ENCODE assay signal across 30 mouse cellular contexts in the genomic region with DNA sequence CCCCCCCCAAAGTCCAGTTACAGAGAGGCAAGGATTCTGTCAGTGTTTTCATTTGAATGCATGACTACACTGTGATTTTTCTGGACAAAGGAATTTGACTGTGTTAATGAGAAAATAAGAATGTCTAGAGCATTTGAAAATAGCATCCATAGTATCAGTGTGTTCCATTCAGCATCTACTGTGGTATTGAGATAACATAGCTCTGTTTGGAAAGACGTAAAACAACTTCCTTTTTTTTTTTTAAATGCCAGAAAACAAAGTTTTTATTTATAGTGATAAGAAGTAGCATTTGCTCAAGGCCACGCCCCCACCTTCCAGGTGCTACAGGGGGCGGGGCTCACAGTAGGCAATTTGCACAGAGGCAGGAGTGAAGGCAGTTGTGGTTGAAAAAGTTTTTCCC. TPM values are rescaled to one million over a fixed set of nuclear protein-coding genes. Genes with fewer than 3 reads are reported as not detected.
DNase-seq lines count a peak whose midpoint lies in the region; ATAC-seq and TF ChIP-seq lines count a peak whose summit lies in the region.
"Had no signal": no experiment of that assay in that cellular context is flagged by ENCODE, and none has a peak within 500 bp of the region (broad histone marks: within the 10 kb centered on the region; RNA-seq: fewer than 3 reads in every experiment).

No protein-coding gene starts in this region.

- no peaks in the 10 kb centered on the region for H3K27me3 ChIP-seq in heart, embryonic 11.5 days (ENCODE audit: control insufficient read depth, insufficient read depth, low read length)
- H3K27me3 ChIP-seq in MEL (ENCODE audit: control insufficient read depth in 1 of 2, insufficient read depth in 2 of 2, low read length in 2 of 2) = no peaks in the 10 kb centered on the region
- no peaks in the 10 kb centered on the region for H3K27me3 ChIP-seq in stomach, postnatal 0 days (ENCODE audit: control insufficient read depth, insufficient read depth, low read length)
- no peaks in the 10 kb centered on the region for H3K27me3 ChIP-seq in kidney, embryonic 16.5 days (ENCODE audit: insufficient read depth, low read length)
- no peaks in the 10 kb centered on the region for H3K27me3 ChIP-seq in midbrain, embryonic 16.5 days (ENCODE audit: control insufficient read depth, insufficient read depth, low read depth, low read length)
- H3K27me3 ChIP-seq: embryonic facial prominence, embryonic 13.5 days; embryonic facial prominence, embryonic 15.5 days; forebrain, embryonic 12.5 days; Patski had no signal

- TF ChIP-seq CTCF in MEL (IDR thresholded peaks at IDR 0.05 in 2 of 3, conservative IDR thresholded peaks at IDR 0.05 in 1 of 3; ENCODE audit: control insufficient read depth in 1 of 3, insufficient read depth in 1 of 3, low read depth in 2 of 3, low read length in 3 of 3, poor library complexity in 1 of 3, severe bottlenecking in 1 of 3) = no peak
- TF ChIP-seq CTCF in stomach, postnatal 0 days (IDR thresholded peaks at IDR 0.05; ENCODE audit: low read depth) = no peak

- no peaks in the 10 kb centered on the region for H3K9me3 ChIP-seq in heart, embryonic 11.5 days (replicated peaks; ENCODE audit: control insufficient read depth, low read length)
- H3K9me3 ChIP-seq in MEL (replicated peaks; ENCODE audit: insufficient read depth, low read length) = no peaks in the 10 kb centered on the region
- no peaks in the 10 kb centered on the region for H3K9me3 ChIP-seq in stomach, postnatal 0 days (ENCODE audit: control insufficient read depth, low read length)
- H3K9me3 ChIP-seq in kidney, embryonic 16.5 days (ENCODE audit: low read length) = no peaks in the 10 kb centered on the region
- no peaks in the 10 kb centered on the region for H3K9me3 ChIP-seq in midbrain, embryonic 16.5 days (replicated peaks; ENCODE audit: control insufficient read depth, low read length, poor library complexity, severe bottlenecking)
- H3K9me3 ChIP-seq: embryonic facial prominence, embryonic 13.5 days; embryonic facial prominence, embryonic 15.5 days; forebrain, embryonic 10.5 days; forebrain, embryonic 12.5 days; G1E had no signal

- no peak overlapping the region for H3K9ac ChIP-seq in heart, embryonic 11.5 days (ENCODE audit: low read depth, low read length)
- H3K9ac ChIP-seq in MEL (ENCODE audit: control insufficient read depth, low read depth, low read length, poor library complexity, severe bottlenecking) = no peak overlapping the region
- no peak overlapping the region for H3K9ac ChIP-seq in stomach, postnatal 0 days (ENCODE audit: low read length)
- H3K9ac ChIP-seq in kidney, embryonic 16.5 days (replicated peaks; ENCODE audit: low read length) = no peak overlapping the region
- no peak overlapping the region for H3K9ac ChIP-seq in midbrain, embryonic 16.5 days (ENCODE audit: low read depth, low read length)
- H3K9ac ChIP-seq: embryonic facial prominence, embryonic 13.5 days; embryonic facial prominence, embryonic 15.5 days; forebrain, embryonic 12.5 days had no signal

- no peak for TF ChIP-seq POLR2A in MEL (IDR thresholded peaks at IDR 0.05; ENCODE audit: control insufficient read depth in 1 of 2, insufficient read depth in 1 of 2, low read depth in 1 of 2, low read length in 2 of 2, poor library complexity in 1 of 2)

- peak; percentile 76 to 86 for TF ChIP-seq EP300 in MEL (IDR thresholded peaks at IDR 0.05; ENCODE audit: low read depth in 1 of 2, low read length in 2 of 2)
- no peak for TF ChIP-seq EP300 in stomach, postnatal 0 days (optimal IDR thresholded peaks at IDR 0.05)

- peak; percentile 27 for DNase-seq in heart, adult 11 months
- DNase-seq in MEL (ENCODE audit: low read depth, low spot score) = peak; percentile 61
- peak; percentile 39 for DNase-seq in ZHBTc4 (ENCODE audit: low read depth, low spot score)
- DNase-seq in stomach, postnatal 0 days (ENCODE audit: low spot score) = peak; percentile 18
- no peak for DNase-seq in left cerebral cortex, postnatal 10 days (ENCODE audit: extremely low spot score in 1 of 2, low spot score in 2 of 2)
- DNase-seq: adrenal gland, adult 2 months; adrenal gland, postnatal 10 days; adrenal gland, postnatal 25 days; cerebellum, adult 11 months; cerebellum, adult 18-20 months; cerebellum, adult 8-10 months; cerebellum, adult 9-11 months; cerebellum, postnatal 14 days; cerebellum, postnatal 36 days; embryo, embryonic 11 days had no signal

- ATAC-seq in heart, embryonic 11.5 days (replicated peaks; ENCODE audit: insufficient number of reproducible peaks, low FRiP score, low TSS enrichment) = no peak
- ATAC-seq in stomach, postnatal 0 days (ENCODE audit: low FRiP score, low TSS enrichment) = no peak
- ATAC-seq in kidney, embryonic 16.5 days (ENCODE audit: low FRiP score, low TSS enrichment) = no peak
- no peak for ATAC-seq in midbrain, embryonic 16.5 days
- ATAC-seq: forebrain, embryonic 14.5 days; forebrain, embryonic 16.5 days; Patski had no signal

- WGBS in heart, embryonic 11.5 days (ENCODE audit: insufficient replicate concordance) = 77% methylated on average over 3 of the region's 3 CpGs
- WGBS in stomach, postnatal 0 days = 64% methylated on average over 3 of the region's 3 CpGs
- 78% methylated on average over 3 of the region's 3 CpGs for WGBS in kidney, embryonic 16.5 days
- WGBS in midbrain, embryonic 16.5 days = 96% methylated on average over 3 of the region's 3 CpGs

- H3K79me2 ChIP-seq in MEL (ENCODE audit: control insufficient read depth, insufficient read depth, low read length, poor library complexity) = peaks cover 28% of the 10 kb centered on the region

- H3K36me3 ChIP-seq in heart, embryonic 11.5 days (ENCODE audit: control insufficient read depth, insufficient read depth, low read length) = peaks cover 15% of the 10 kb centered on the region
- peaks cover 26 to 44% of the 10 kb centered on the region in 2 experiments for H3K36me3 ChIP-seq in MEL (ENCODE audit: control insufficient read depth in 1 of 2, insufficient read depth in 2 of 2, low read length in 2 of 2)
- H3K36me3 ChIP-seq in stomach, postnatal 0 days (ENCODE audit: control insufficient read depth, insufficient read depth, low read length) = 0 out of 2 replicates have a peak, but pooled peaks cover 7% of the 10 kb centered on the region
- H3K36me3 ChIP-seq in kidney, embryonic 16.5 days (ENCODE audit: insufficient read depth, low read length) = peaks cover 26% of the 10 kb centered on the region
- peaks cover 23% of the 10 kb centered on the region for H3K36me3 ChIP-seq in midbrain, embryonic 16.5 days (ENCODE audit: control insufficient read depth, insufficient read depth, low read length)

- H3K4me2 ChIP-seq in heart, embryonic 11.5 days = no peak overlapping the region
- no peak overlapping the region for H3K4me2 ChIP-seq in stomach, postnatal 0 days (replicated peaks; ENCODE audit: low read depth)
- H3K4me2 ChIP-seq in kidney, embryonic 16.5 days (replicated peaks; ENCODE audit: low read depth, low read length) = no peak overlapping the region
- H3K4me2 ChIP-seq in midbrain, embryonic 16.5 days (ENCODE audit: low read length) = no peak overlapping the region
- H3K4me2 ChIP-seq: embryonic facial prominence, embryonic 13.5 days; embryonic facial prominence, embryonic 15.5 days; forebrain, embryonic 12.5 days had no signal

- H3K27ac ChIP-seq in heart, embryonic 11.5 days (ENCODE audit: low read depth, low read length) = no peak overlapping the region
- H3K27ac ChIP-seq in MEL (ENCODE audit: control insufficient read depth, low read depth, low read length) = no peak overlapping the region
- H3K27ac ChIP-seq in stomach, postnatal 0 days (replicated peaks) = no peak overlapping the region
- H3K27ac ChIP-seq in kidney, embryonic 16.5 days (ENCODE audit: low read length) = no peak overlapping the region
- no peak overlapping the region for H3K27ac ChIP-seq in midbrain, embryonic 16.5 days (ENCODE audit: low read length)
- H3K27ac ChIP-seq: embryonic facial prominence, embryonic 13.5 days; embryonic facial prominence, embryonic 15.5 days; forebrain, embryonic 10.5 days; forebrain, embryonic 12.5 days had no signal

- intact Hi-C loops in left cerebral cortex, postnatal 10 days (cut with DNase I) = no loop called here

- no peaks in the 10 kb centered on the region for H3K4me1 ChIP-seq in heart, embryonic 11.5 days (ENCODE audit: control insufficient read depth, insufficient read depth, low read length)
- peaks cover 14 to 19% of the 10 kb centered on the region in 2 experiments for H3K4me1 ChIP-seq in MEL (ENCODE audit: control insufficient read depth in 1 of 2, insufficient read depth in 2 of 2, low read length in 2 of 2)
- no peaks in the 10 kb centered on the region for H3K4me1 ChIP-seq in stomach, postnatal 0 days (replicated peaks; ENCODE audit: control insufficient read depth, insufficient read depth)
- H3K4me1 ChIP-seq in kidney, embryonic 16.5 days (ENCODE audit: insufficient read depth, low read length) = no peaks in the 10 kb centered on the region
- no peaks in the 10 kb centered on the region for H3K4me1 ChIP-seq in midbrain, embryonic 16.5 days (ENCODE audit: control insufficient read depth, insufficient read depth, low read length)
- H3K4me1 ChIP-seq: embryonic facial prominence, embryonic 13.5 days; embryonic facial prominence, embryonic 15.5 days; forebrain, embryonic 10.5 days; forebrain, embryonic 12.5 days had no signal

- H3K4me3 ChIP-seq in heart, embryonic 11.5 days (ENCODE audit: low read depth, low read length) = no peak overlapping the region
- no peak overlapping the region for H3K4me3 ChIP-seq in MEL (ENCODE audit: control insufficient read depth in 1 of 2, insufficient read depth in 1 of 2, low read depth in 2 of 2, low read length in 2 of 2)
- H3K4me3 ChIP-seq in stomach, postnatal 0 days (ENCODE audit: low read depth, low read length) = no peak overlapping the region
- no peak overlapping the region for H3K4me3 ChIP-seq in kidney, embryonic 16.5 days (ENCODE audit: low read length)
- H3K4me3 ChIP-seq in midbrain, embryonic 16.5 days (ENCODE audit: low read depth, low read length) = no peak overlapping the region
- H3K4me3 ChIP-seq: embryonic facial prominence, embryonic 13.5 days; embryonic facial prominence, embryonic 15.5 days; erythroblast, embryonic 14.5 days; forebrain, embryonic 10.5 days; forebrain, embryonic 12.5 days had no signal

- TF ChIP-seq RAD21 in MEL (IDR thresholded peaks at IDR 0.05; ENCODE audit: low read depth, low read length) = no peak

RNA-seq across cellular contexts. Expression of a gene that starts 18.4 kb away (rescaled TPM):
- 9.2 and 9.8 TPM in 2 replicates for polyA plus RNA-seq in heart, embryonic 11.5 days (2014; fragmentation: Nextera tagmentation; extraction: Ambion mirVana)
- total RNA-seq in MEL (2012; rRNA removed) = 40.9 and 50.5 TPM in 2 replicates
- 100 to 1,000 TPM in 1 of 2 experiments, not detected in 1; 203 TPM for polyA plus RNA-seq in MEL (2012; ENCODE audit: insufficient read depth in 1 of 2, insufficient read length in 2 of 2, low read depth in 1 of 2, low replicate concordance in 2 of 2, missing spikeins in 1 of 2)
- polyA plus RNA-seq in stomach, postnatal 0 days (2015; fragmentation: Nextera tagmentation; extraction: Ambion mirVana) = 5.7 and 6.4 TPM in 2 replicates
- total RNA-seq in left cerebral cortex, postnatal 10 days (2021) = 100 to 1,000 TPM in 1 of 2 experiments, 10 to 100 TPM in 1; 93.7 to 103 TPM
- polyA plus RNA-seq in kidney, embryonic 16.5 days (2015; fragmentation: Nextera tagmentation; extraction: Ambion mirVana) = 9.1 and 9.9 TPM in 2 replicates
- 18.5 and 20.5 TPM in 2 replicates for polyA plus RNA-seq in midbrain, embryonic 16.5 days (2015; fragmentation: Nextera tagmentation; extraction: Ambion mirVana)

RNA-seq across cellular contexts. Expression of a gene that starts 18.6 kb away (rescaled TPM):
- 93.8 and 105 TPM in 2 replicates for polyA plus RNA-seq in heart, embryonic 11.5 days (2014; fragmentation: Nextera tagmentation; extraction: Ambion mirVana)
- total RNA-seq in MEL (2012; rRNA removed) = 77.2 and 78.7 TPM in 2 replicates
- 10 to 100 TPM in 1 of 2 experiments, not detected in 1; 84.6 TPM for polyA plus RNA-seq in MEL (2012; ENCODE audit: insufficient read depth in 1 of 2, insufficient read length in 2 of 2, low read depth in 1 of 2, low replicate concordance in 2 of 2, missing spikeins in 1 of 2)
- polyA plus RNA-seq in stomach, postnatal 0 days (2015; fragmentation: Nextera tagmentation; extraction: Ambion mirVana) = 74.9 and 77.1 TPM in 2 replicates
- total RNA-seq in left cerebral cortex, postnatal 10 days (2021) = 10 to 100 TPM; 39.0 to 40.4 TPM
- polyA plus RNA-seq in kidney, embryonic 16.5 days (2015; fragmentation: Nextera tagmentation; extraction: Ambion mirVana) = 99.2 and 99.9 TPM in 2 replicates
- polyA plus RNA-seq in midbrain, embryonic 16.5 days (2015; fragmentation: Nextera tagmentation; extraction: Ambion mirVana) = 64.6 and 65.8 TPM in 2 replicates

RNA-seq across cellular contexts. Expression of a gene that starts 58.9 kb away (rescaled TPM):
- polyA plus RNA-seq in heart, embryonic 11.5 days (2014; fragmentation: Nextera tagmentation; extraction: Ambion mirVana) = not detected in 2 replicates
- total RNA-seq in MEL (2012; rRNA removed) = 1.3 and 2.9 TPM in 2 replicates
- 10 to 100 TPM in 1 of 2 experiments, not detected in 1; 13.9 TPM for polyA plus RNA-seq in MEL (2012; ENCODE audit: insufficient read depth in 1 of 2, insufficient read length in 2 of 2, low read depth in 1 of 2, low replicate concordance in 2 of 2, missing spikeins in 1 of 2)
- not detected in 2 replicates for polyA plus RNA-seq in stomach, postnatal 0 days (2015; fragmentation: Nextera tagmentation; extraction: Ambion mirVana)
- 10 to 100 TPM in 1 of 2 experiments, 1 to 10 TPM in 1; 6.8 to 16.1 TPM for total RNA-seq in left cerebral cortex, postnatal 10 days (2021)
- not detected in 2 replicates for polyA plus RNA-seq in kidney, embryonic 16.5 days (2015; fragmentation: Nextera tagmentation; extraction: Ambion mirVana)
- polyA plus RNA-seq in midbrain, embryonic 16.5 days (2015; fragmentation: Nextera tagmentation; extraction: Ambion mirVana) = not detected in 2 replicates
- total RNA-seq: common myeloid progenitor, adult 5-6 weeks; G1E had no signal
- polyA plus RNA-seq: C2C12; embryonic facial prominence, embryonic 11.5 days; embryonic facial prominence, embryonic 13.5 days; embryonic facial prominence, embryonic 15.5 days; erythroblast, embryonic 14.5 days; forebrain, embryonic 10.5 days; forebrain, embryonic 12.5 days; forebrain, embryonic 14.5 days; forebrain, embryonic 16.5 days; G1E had no signal

RNA-seq across cellular contexts. Expression of a gene that starts 58.9 kb away (rescaled TPM):
- 32.3 and 35.6 TPM in 2 replicates for polyA plus RNA-seq in heart, embryonic 11.5 days (2014; fragmentation: Nextera tagmentation; extraction: Ambion mirVana)
- 19.9 and 25.3 TPM in 2 replicates for total RNA-seq in MEL (2012; rRNA removed)
- 10 to 100 TPM in 1 of 2 experiments, not detected in 1; 33.0 TPM for polyA plus RNA-seq in MEL (2012; ENCODE audit: insufficient read depth in 1 of 2, insufficient read length in 2 of 2, low read depth in 1 of 2, low replicate concordance in 2 of 2, missing spikeins in 1 of 2)
- polyA plus RNA-seq in stomach, postnatal 0 days (2015; fragmentation: Nextera tagmentation; extraction: Ambion mirVana) = 34.1 and 37.5 TPM in 2 replicates
- 10 to 100 TPM; 24.5 to 26.7 TPM for total RNA-seq in left cerebral cortex, postnatal 10 days (2021)
- 50.5 and 51.9 TPM in 2 replicates for polyA plus RNA-seq in kidney, embryonic 16.5 days (2015; fragmentation: Nextera tagmentation; extraction: Ambion mirVana)
- 45.8 and 50.3 TPM in 2 replicates for polyA plus RNA-seq in midbrain, embryonic 16.5 days (2015; fragmentation: Nextera tagmentation; extraction: Ambion mirVana)

Comparison
In these comparisons a context has a peak if more than half of its experiments do, and no peak if none do; other contexts are left out.
1. DNase-seq: peak in heart, adult 11 months (single experiment), MEL (single experiment), ZHBTc4 (single experiment) and stomach, postnatal 0 days (single experiment); none in left cerebral cortex, postnatal 10 days (0 of 2).